Mouse (Mus musculus): ENCODE results near the gene Fto.

Gene Fto

DNA sequence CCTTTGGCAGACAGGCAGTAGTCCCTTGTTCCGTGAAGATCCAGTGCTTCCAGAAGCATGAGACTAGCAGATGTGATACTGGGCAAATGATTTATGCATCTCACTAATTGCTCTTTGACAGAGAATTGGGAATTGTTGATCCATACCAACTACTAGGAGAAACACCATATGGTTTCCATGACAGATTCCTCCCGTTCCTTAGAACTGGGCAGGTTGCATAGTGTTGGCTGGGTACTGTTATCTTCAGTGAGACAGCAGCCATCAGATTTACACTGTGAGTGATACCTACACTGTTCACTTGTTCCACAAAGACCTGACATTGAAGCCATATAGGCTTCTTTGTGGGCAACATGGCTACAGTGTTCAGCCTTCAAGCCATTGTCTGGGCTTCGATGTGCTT lies 191.0 kb downstream of the Fto start:
- no peak for DNase-seq

DNA sequence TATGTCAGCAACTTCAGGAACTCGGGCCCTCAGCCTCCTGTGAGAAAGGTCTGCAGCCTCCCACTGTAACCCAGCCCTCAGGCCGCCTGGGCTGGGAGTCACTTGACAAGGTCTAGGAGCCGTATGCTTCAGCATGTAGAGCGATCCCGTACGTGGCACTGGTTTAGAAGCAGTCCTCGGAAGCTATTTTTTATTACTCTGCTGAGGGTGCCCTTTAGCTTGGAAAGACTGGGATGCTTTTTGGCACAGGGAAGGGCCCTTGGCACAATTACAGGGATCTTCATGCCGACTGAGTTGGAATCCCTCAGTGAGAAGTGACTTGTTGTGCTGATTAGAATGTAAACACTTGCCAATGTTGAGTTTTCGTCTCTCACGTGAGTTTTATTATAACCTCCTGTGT lies 191.6 kb downstream of the Fto start:
- DNase-seq: no peak

DNA sequence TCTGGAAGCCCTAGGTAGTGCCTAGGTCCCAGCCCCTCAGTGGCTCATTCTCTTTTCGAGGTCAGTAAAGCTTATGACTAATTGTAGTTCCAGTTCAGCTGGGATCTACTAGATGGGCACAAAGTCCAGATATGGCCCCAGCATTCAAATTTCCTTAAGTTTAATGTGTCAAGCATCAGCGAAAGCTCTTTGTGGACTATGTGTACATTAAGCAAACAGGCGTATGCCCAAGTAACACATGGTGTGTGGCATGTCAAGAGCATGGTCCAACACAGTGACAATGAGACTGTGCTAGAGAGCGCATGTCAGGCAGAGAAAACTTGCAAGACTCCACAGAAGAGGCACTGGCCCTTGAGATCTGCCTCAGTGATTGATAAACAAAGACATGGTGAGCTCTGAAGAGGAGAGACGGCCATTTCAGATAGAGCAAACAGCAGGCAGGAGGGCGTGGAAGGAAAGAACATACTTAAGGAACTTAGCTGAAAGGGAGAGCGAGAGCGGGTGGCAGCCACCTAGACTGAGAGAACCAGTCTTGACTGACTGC lies 192.2 kb downstream of the Fto start:
- no peak for DNase-seq

DNA sequence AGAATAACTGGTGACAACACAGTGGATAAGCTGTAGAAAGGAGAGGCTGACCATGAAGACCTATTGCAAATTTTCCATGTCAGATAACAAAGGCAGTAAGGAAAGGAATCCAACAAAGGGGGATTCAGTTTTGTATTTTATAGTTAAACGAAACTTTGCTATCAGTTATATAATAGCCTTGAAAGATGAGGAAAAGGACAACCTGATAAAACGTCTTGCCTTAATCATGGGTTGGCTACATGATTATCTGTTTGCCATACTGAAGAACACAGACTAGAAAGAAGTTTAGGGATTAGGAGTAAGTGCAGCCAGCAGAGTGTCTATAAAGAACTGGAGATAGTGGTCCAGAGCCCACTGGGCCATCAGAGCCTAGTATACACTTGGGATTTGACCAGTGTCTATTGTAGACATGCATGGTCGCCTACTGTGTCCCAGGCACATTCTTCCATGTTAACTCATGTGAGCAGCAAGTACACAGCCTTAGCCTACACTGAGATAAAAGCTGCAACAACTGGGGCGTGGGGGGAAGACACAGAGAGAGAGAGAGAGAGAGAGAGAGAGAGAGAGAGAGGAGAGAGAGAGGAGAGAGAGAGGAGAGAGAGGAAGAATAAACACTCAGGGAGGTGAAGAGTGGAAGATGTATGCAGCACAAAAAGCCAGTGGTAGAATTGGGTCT lies 192.8 kb downstream of the Fto start:
- no peak for DNase-seq

DNA sequence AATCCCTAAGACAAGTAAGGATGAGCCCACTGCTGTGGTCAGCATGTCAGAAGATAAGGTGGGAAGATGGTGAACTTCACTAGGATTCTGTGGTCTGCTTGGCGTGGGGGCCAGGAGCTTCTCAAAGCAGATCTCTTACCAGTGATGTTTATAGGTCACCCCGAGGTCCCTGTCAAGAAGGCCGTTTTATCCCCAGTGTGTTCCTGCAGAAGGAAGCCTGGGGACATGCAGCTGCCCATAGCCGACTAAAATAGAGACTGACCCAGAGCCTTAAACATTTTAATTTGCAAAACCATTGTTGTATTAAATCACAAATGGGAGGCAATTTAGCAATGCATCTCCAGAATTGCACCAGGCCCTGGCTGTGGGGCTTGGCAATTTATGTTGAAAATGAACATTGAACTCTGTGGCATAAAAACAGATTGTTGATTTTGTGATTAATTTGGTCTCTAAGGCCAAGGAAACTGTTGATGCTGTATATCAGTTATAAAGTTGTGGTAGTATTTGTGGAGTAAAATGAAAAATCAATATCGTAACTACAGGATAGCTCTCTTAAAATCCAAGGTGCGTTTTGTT lies 193.4 kb downstream of the Fto start:
- DNase-seq: no peak

DNA sequence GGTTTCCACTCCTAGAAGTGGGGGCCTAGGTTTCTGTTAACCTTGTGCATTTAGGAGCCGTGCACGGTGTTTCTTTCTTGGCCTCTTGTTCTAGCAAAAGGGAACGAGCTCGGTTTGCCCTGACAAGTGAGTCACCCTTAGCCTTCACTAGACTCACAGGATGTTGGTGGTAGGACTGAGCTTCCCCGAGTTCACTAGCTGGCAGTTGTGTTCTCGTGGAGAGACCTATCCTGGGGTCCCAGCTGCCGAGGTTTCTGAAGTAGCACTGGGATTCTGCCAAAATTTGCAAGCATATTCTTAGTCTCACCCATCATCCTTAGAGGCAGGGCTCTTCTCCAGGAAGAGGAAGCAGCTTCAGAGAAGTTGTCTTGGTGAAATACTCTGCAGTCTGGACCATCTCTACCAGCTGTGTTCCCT lies 194.4 kb downstream of the Fto start:
- DNase-seq: no peak

DNA sequence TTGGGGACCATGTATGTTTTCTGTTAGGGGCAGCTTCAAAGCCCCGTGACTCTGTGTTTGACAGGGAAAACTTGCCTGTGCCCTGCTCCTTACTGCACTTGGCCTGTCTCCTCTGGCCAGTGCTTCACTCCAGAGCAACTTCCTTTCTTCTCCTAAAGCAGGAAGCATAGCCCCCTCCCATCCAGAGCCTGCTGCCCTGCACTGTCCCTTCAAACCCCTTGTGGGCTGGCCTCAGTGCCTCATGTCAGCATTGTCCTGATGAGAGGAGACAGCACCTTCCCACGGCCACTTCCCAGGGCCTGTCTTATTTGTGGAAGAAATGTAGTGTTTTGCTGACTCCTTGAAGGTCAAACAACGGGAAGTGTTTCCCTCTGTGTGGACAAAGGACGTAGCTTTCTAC lies 195.0 kb downstream of the Fto start:
- no peak for DNase-seq

DNA sequence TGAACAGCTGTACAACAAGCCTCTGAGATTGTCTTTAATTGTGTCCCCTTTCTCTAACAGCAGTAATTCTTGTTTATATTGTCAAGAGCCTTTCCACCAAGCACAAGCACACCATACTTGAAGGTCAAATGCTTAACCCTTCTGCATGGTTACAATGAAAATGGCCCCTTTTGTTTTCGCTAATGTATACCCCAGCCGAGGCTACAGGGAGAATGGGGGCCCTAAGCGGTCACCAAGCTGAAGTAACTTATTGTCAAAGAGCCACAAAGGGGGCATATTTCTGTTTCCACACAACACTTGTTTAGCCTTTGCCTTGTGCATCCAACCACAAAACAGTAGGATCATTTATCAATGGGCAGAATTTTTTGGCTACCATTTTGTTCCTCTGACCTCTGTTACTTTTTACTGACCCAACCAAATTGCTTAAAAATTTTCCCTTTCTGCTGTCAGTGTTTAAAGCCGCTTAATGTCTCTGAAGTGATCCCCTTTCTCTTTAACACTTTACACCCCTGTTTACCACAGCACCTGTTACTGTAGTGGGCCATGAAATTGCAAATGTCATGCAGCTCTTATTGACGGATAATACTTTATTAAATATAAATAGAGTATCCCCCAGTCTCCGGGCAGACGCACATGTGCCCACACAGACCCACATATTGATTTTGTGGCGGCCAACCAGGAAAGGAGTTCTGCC lies 196.0 kb downstream of the Fto start:
- no peak for DNase-seq

DNA sequence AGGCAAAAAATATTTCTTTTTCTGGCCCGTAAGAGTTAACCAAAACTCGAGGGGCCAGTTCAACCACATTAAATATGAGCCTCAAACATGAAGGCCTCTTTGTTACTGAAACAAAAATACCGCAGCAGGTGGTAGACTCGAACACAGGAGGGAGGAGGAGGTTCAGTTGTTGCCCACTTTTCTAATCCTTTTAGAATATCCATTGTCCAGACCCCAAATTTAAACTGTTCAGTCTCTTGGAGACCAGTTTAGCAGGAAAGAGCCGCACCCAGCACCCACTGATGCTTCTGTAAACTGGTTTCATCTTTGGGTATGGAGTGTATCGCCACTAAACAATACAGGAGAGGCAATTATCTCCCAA lies 196.6 kb downstream of the Fto start:
- no peak for DNase-seq

DNA sequence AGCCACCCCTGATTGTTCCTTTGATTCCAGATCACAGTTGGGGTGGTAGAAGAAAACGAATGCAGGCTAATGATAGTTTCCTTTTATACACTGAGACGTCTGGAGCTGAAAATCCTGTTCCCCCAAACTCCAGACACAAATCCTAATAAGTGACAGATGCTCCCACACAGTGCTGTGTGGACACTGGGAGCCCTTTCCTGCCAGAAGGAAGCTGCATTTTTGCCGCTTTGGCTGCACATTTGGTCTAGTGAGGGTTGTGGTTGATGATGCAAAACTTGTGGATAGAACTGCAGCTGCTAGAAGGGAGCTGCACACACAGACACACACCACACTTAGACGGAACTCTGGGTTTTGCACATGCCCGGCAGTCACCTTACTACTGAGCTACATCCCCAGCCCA lies 197.4 kb downstream of the Fto start:
- no peak for DNase-seq

DNA sequence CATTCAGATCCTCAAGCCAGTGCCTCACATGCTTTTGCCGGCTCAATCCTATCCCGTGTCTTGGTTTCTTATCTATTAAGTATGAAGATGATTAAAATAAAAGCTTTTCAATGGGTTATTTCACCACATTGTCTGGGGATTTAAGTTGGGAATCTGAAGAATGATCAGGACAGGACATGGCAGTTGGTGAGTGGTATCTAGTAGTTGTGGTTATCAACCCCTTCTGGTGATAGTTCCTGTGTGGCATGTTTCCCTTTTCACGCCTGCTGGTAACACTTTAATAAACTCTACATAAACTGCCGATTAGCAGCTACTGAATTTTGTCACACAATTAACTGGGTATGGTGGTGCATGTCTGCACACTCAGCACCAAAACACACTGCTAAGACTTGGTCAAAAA lies 198.6 kb downstream of the Fto start:
- no peak for DNase-seq

DNA sequence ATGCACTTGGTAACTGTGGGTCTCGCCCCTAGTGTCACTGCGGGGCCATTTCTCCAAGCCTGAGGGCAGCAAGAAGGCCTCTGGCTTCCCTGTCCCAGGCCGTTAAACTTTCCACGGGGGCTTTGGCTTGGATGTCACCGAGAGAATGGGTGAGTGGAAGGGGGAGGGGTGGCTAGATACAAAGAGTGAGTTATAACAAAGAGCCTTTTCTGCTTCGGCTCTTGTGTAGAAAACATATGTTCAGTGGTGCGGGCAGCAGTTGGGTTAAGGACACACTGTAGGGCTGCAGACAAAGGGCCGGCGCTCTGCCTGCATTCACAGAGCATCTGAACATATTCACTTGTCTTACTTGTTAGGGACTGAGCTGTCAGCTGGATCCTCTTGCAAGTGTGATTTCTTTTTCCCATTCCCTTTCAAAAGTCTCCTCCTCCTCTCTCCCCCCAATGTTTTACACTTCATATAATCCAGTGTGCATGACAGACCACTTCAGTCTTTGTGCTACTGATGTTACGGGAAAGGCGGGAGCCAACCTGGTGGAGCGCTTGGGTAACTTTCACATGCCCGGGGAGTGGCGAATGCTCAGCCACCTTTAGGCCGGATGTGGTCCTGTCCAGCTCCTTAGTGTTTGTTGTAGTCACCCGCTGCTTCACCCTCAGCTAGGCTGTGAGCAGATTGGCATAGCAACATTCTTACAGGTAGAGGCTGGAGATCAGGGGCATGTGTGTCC lies 201.6 kb downstream of the Fto start:
- DNase-seq: no peak

DNA sequence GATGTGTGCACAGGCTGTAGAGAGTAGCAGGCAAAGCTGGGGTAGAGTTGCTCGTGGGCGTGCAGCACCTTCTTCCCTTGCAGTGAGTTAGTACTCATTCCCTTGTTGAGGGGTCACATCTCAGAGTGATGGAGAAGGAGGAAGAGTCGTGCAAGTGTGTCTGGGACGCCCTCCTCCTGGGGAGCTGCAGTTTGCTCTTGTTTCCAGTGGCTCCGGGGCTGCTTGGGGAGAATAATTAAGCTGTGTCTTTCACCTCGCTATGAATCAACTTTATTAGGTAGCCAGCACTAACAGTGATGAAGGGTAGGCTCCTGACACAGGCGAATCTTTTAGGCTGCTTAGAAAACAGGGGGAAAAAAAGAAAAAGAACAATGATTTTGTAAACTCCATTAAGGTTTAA lies 203.1 kb downstream of the Fto start:
- DNase-seq: no peak

DNA sequence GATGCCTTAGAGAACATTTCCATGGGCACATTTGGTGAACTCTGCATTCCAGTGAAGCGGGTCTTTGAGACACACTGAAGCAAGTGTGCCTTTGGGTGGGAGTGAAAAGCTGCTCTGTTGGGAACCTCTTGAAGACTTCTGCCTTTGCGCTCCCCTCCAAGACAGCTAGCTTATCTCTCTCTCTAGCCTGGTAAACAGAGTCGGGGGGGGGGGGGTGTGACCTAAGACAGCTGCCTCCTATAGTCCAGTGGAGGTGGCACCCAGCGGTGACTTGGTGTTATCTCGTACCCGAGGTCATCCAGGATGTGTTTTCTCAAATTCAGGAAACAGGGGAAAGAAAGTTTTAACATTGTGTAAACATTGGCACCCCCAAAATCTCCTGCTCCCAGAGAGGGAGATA lies 204.8 kb downstream of the Fto start:
- DNase-seq: no peak

DNA sequence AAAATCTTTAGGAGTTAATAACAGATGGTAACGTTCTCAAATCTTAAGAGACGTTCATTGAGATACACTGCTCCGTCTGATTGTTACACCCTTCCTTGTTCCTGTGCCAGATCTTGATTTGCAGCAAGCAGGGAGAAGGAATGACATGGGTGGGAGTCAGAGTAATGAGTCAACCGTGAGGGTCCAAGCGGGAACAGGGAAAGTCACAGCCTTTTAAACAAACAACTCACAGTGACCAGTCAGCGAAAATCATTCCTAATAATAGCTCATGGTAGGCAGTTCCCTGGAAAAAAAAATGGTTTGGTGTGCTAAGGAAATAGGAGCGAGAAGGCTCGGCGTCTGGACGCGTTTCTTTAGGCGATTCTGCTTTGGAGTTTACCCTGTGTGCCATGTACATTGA lies 208.9 kb downstream of the Fto start:
- peak; percentile 91 for DNase-seq

DNA sequence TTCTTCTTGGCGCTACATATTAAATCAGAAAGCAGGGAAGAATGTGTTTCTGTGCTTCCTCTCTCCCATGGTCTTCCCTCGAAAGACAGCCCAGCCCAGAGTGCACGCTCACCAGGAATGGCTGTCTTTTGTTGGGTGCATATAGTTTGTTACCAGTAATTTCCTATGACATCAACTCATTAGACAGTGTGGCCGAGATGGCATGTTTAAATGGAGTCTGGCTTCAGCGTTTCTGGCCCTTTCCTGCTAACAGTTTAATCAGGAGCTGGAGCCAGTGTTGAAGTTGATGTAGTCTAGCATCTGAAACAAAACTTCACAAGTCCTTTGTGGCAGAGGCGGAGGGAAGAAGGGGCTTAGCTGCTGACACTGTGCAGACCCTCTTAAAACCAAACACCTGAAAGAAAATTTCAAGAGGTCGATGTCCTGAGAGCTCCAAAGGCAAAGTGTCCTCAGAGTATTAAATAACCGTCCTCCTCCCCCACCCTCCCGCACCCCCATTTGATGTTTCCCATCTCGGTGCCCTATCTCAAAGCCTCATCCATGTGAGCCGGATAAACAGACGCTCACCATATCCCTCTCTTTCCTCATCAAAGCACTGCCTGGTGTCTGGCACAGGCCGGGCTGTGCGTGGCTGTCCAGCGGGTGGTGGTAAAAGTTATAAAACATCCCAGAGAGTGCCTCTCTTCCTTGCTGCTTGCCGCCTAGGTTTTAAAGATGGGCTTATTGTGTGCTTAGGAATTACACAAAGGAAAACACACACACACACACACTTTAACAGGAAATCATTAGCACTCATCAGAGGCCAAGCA lies 210.9 kb downstream of the Fto start:
- DNase-seq: no peak

DNA sequence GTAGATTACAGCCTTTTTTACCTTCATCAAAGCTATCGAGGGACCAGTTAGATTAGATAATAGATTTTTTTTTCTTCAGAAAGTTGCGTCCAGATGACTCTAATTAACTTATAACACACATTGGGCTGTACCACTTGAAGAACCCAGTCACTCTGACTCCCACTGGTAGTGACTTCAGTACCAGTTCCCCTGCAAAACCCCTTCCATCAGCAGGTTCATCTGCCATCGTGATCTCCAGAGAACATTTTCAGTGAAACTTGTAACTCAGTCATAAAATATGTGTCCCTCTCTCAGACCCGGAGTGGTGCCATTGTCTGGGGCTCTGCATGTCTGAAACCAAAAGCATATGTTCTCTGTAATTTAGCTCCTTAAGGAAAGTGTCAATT lies 211.5 kb downstream of the Fto start:
- DNase-seq: no peak

DNA sequence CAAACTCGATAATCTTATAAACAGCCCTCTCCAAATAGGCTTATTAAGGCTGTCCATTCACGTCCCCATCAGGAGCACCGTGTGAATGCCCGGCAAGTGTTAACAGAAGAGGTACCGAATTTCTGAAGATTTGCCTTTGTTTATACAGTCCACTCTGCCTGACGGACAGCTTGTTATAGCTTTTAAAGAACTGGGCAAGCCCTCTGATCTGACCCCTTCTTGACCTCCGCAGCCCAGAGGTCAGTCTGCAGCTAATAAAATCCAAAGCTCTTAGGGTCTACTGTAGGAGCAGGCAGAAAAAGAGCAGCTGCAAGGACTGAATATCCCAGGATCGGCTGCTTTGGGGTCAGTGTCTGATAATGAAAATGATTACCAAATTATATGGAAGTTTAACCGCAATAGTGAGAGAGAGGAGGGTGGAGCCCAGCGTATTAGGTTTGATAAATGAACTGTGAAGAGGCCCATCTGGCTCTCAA lies 212.1 kb downstream of the Fto start:
- DNase-seq: no peak

DNA sequence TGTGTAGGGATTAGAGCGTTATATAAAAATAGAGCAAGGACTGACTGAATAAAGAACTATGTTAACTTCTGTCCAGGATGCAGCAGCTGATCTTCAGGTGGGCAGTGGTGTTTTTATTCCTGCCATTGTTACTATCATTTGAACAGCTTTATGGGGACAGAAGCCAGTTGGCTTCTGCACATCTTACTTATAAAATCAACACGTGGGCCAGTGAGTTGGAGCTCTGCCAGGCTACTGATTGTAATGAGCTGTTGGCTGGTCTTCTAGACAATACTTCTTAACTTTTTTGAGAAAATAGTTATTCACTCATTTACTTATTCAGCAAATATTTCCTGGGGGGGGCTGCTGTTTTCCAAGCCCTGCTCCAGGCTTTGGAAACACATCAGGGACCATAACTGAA lies 215.6 kb downstream of the Fto start:
- DNase-seq: no peak

DNA sequence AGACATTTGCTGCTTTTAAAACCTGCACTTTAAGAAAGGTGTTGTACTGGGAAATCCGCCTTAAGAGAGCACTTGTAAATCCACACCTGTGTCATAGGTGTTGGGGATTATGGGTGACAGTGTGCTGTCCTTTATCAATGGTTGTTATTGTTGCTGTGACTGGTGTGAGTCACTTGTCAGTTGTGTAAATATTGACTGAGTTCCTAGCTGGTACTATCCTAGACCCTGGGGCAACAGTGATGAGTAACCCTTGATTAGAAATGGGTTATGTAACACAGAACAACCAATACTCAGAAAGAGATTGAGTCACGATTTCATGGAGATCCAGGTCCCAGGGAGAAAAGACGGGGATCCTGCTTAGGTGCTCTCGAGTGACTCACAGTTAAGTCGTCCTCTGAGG lies 216.4 kb downstream of the Fto start:
- no peak for DNase-seq

DNA sequence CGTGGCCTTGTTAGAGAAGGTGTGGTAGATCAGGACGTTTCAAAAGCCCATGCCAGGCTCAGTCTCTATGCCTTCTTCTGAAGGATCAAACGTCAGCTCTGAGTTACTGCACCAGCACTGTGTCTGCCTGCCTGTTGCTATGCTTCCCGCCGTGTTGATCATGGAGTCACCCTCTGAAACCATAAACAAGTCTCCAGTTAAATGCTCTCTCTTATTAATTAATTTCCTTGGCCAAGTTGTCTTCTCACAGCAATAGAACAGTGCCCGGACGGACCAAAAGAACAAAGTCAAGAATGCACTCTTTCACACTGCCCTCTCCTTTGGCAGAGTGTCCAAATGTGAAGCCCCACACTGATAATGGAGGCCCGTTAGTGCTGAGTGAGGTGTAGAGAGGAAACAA lies 217.3 kb downstream of the Fto start:
- DNase-seq: no peak

DNA sequence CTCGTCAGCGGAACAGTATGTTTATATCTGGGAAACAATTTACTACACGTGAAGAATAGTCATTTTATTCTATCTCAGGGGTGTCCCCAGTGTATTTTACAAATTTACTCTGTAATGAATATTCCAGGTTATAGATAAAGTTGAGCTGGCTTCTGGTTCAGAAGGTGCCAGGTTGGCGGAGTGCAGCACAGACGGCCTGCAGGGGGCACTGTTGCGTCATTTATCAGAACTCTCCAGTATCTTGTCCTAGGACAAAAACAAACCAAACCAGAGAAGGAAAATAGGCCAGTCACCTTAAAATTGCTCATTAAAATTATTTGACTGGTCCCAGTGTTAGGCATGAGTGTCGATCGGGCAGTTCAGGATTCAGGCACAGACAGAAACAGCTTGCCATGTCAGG lies 218.6 kb downstream of the Fto start:
- peak; percentile 90 for DNase-seq
